In genomic region chr17:35240384-35241304, GRCm38 (mm10) we compare ENCODE assay signal across 9 mouse cellular contexts. TPM values are rescaled to one million over a fixed set of nuclear protein-coding genes. Genes with fewer than 3 reads are reported as not detected.
A peak's percentile ranks its signal among the peaks of the same experiment; 100 is the strongest.
DNase-seq lines count a peak whose midpoint lies in the region; ATAC-seq and TF ChIP-seq lines count a peak whose summit lies in the region.
"Had no signal": no experiment of that assay in that cellular context is flagged by ENCODE, and none has a peak within 500 bp of the region (broad histone marks: within the 10 kb centered on the region; RNA-seq: fewer than 3 reads in every experiment).

No protein-coding gene starts in this region.

- no peak for TF ChIP-seq CTCF in G1E (IDR thresholded peaks at IDR 0.05; ENCODE audit: low read depth, low read length)

- no peaks in the 10 kb centered on the region for H3K9me3 ChIP-seq in G1E (replicated peaks)
- no peaks in the 10 kb centered on the region for H3K9me3 ChIP-seq in heart, embryonic 16.5 days (replicated peaks; ENCODE audit: control insufficient read depth, low read length)
- H3K9me3 ChIP-seq in limb, embryonic 15.5 days, result no peaks in the 10 kb centered on the region

- peak overlapping the region; percentile 99 for H3K27ac ChIP-seq in heart, embryonic 16.5 days (ENCODE audit: low read length)
- H3K27ac ChIP-seq in limb, embryonic 15.5 days, result peak overlapping the region; percentile 98

- H3K36me3 ChIP-seq in G1E (replicated peaks), result peaks cover 62% of the 10 kb centered on the region
- peaks cover 24% of the 10 kb centered on the region for H3K36me3 ChIP-seq in heart, embryonic 16.5 days (ENCODE audit: control insufficient read depth, insufficient read depth)
- peaks cover 22% of the 10 kb centered on the region for H3K36me3 ChIP-seq in limb, embryonic 15.5 days

- WGBS in heart, embryonic 16.5 days, result 31% methylated on average over 12 of the region's 12 CpGs
- 22% methylated on average over 12 of the region's 12 CpGs for WGBS in limb, embryonic 15.5 days

- peak overlapping the region; percentile 95 for H3K4me2 ChIP-seq in heart, embryonic 16.5 days (ENCODE audit: low read depth, low read length)
- H3K4me2 ChIP-seq in limb, embryonic 15.5 days, result peak overlapping the region; percentile 76

- DNase-seq in heart, adult 11 months, result peak; percentile 96
- DNase-seq in heart, postnatal 4 days, result no peak
- DNase-seq in G1E (ENCODE audit: low spot score), result no peak
- DNase-seq in testis, postnatal 14 days (ENCODE audit: low spot score), result peak; percentile 78
- DNase-seq in thymus, postnatal 25 days, result no peak

- peak overlapping the region; percentile 70 for H3K9ac ChIP-seq in heart, embryonic 16.5 days (ENCODE audit: low read length)
- peak overlapping the region; percentile 18 for H3K9ac ChIP-seq in limb, embryonic 15.5 days

- ATAC-seq in G1E (ENCODE audit: extremely low read depth, insufficient number of reproducible peaks, low FRiP score, poor library complexity, severe bottlenecking), result no peak
- ATAC-seq in heart, embryonic 16.5 days (replicated peaks; ENCODE audit: extremely low read depth, insufficient read depth, low FRiP score), result no peak; the same call in 1 of the 2 replicates
- ATAC-seq in limb, embryonic 15.5 days (ENCODE audit: insufficient number of reproducible peaks, low FRiP score, low TSS enrichment, low read depth), result no peak; the same call in 1 of the 2 replicates
- ATAC-seq in frontal cortex, adult (ENCODE audit: low TSS enrichment), result no peak

- peak overlapping the region; percentile 87 for H3K4me3 ChIP-seq in G1E (ENCODE audit: low read depth, low read length)
- peak overlapping the region; percentile 94 for H3K4me3 ChIP-seq in heart, embryonic 16.5 days (ENCODE audit: low read length)
- peak overlapping the region; percentile 89 for H3K4me3 ChIP-seq in limb, embryonic 15.5 days

- H3K27me3 ChIP-seq in G1E (ENCODE audit: insufficient read depth, low read length), result no peaks in the 10 kb centered on the region
- H3K27me3 ChIP-seq in heart, embryonic 16.5 days (ENCODE audit: control insufficient read depth, insufficient read depth, low read length), result no peaks in the 10 kb centered on the region
- no peaks in the 10 kb centered on the region for H3K27me3 ChIP-seq in limb, embryonic 15.5 days

- H3K4me1 ChIP-seq in G1E (ENCODE audit: insufficient read depth, low read depth, low read length), result peaks cover 66% of the 10 kb centered on the region
- H3K4me1 ChIP-seq in heart, embryonic 16.5 days (ENCODE audit: control insufficient read depth, insufficient read depth, low read length), result peaks cover 37% of the 10 kb centered on the region
- H3K4me1 ChIP-seq in limb, embryonic 15.5 days, result peaks cover 46% of the 10 kb centered on the region

RNA-seq across cellular contexts. Expression of gene Ddx39b, which starts 0.9 kb away (rescaled TPM):
- total RNA-seq in heart, postnatal 4 days (2021), result 100 to 1,000 TPM; 221 to 230 TPM
- total RNA-seq in G1E (2014; fragmentation: Nextera tagmentation) (424 and 464 TPM in 2 replicates), G1E (2017) (171 and 174 TPM in 2 replicates)
- polyA plus RNA-seq in G1E (2012), result 362 and 363 TPM in 2 replicates
- polyA plus RNA-seq in heart, embryonic 16.5 days (2015; fragmentation: Nextera tagmentation; extraction: Ambion mirVana), result 256 and 260 TPM in 2 replicates
- 401 and 418 TPM in 2 replicates for polyA plus RNA-seq in limb, embryonic 15.5 days (2015; fragmentation: Nextera tagmentation; extraction: Ambion mirVana)

RNA-seq across cellular contexts. Expression of gene Nfkbil1, which starts 5.1 kb away (rescaled TPM):
- total RNA-seq in heart, postnatal 4 days (2021), result 10 to 100 TPM; 10.8 to 11.0 TPM
- 7.0 and 14.1 TPM in 2 replicates for total RNA-seq in G1E (2014; fragmentation: Nextera tagmentation)
- total RNA-seq in G1E (2017), result 8.6 and 12.1 TPM in 2 replicates
- 37.3 and 41.6 TPM in 2 replicates for polyA plus RNA-seq in G1E (2012)
- 8.4 and 8.8 TPM in 2 replicates for polyA plus RNA-seq in heart, embryonic 16.5 days (2015; fragmentation: Nextera tagmentation; extraction: Ambion mirVana)
- 11.2 and 11.8 TPM in 2 replicates for polyA plus RNA-seq in limb, embryonic 15.5 days (2015; fragmentation: Nextera tagmentation; extraction: Ambion mirVana)

RNA-seq across cellular contexts. Expression of gene Atp6v1g2, which starts 7.2 kb away (rescaled TPM):
- 1 to 10 TPM; 8.0 to 9.3 TPM for total RNA-seq in heart, postnatal 4 days (2021)
- total RNA-seq in G1E (2014; fragmentation: Nextera tagmentation) (3.0 and 5.0 TPM in 2 replicates), G1E (2017) (3.2 TPM in 2 replicates)
- polyA plus RNA-seq in G1E (2012), result 2.4 and 2.8 TPM in 2 replicates
- 10.1 and 10.4 TPM in 2 replicates for polyA plus RNA-seq in heart, embryonic 16.5 days (2015; fragmentation: Nextera tagmentation; extraction: Ambion mirVana)
- 3.7 and 3.8 TPM in 2 replicates for polyA plus RNA-seq in limb, embryonic 15.5 days (2015; fragmentation: Nextera tagmentation; extraction: Ambion mirVana)

RNA-seq across cellular contexts. Expression of gene Gm16181, which starts 20.0 kb away (rescaled TPM):
- total RNA-seq in heart, postnatal 4 days (2021), result under 1 TPM in 1 of 2 experiments, not detected in 1; 0.52 TPM
- total RNA-seq in G1E (2014; fragmentation: Nextera tagmentation), result not detected in 2 replicates
- 0.38 and 0.52 TPM in 2 replicates for total RNA-seq in G1E (2017)
- polyA plus RNA-seq in G1E (2012), result not detected in 2 replicates
- polyA plus RNA-seq in heart, embryonic 16.5 days (2015; fragmentation: Nextera tagmentation; extraction: Ambion mirVana), result 0.41 and 1.2 TPM in 2 replicates
- polyA plus RNA-seq in limb, embryonic 15.5 days (2015; fragmentation: Nextera tagmentation; extraction: Ambion mirVana), result 0.41 and 0.77 TPM in 2 replicates
- total RNA-seq: layer of hippocampus, postnatal 14 days had no signal

RNA-seq across cellular contexts. Expression of gene H2-D1, which starts 21.9 kb away (rescaled TPM):
- 10 to 100 TPM; 45.9 to 50.4 TPM for total RNA-seq in heart, postnatal 4 days (2021)
- 50.2 and 53.6 TPM in 2 replicates for total RNA-seq in G1E (2014; fragmentation: Nextera tagmentation)
- 109 and 115 TPM in 2 replicates for total RNA-seq in G1E (2017)
- polyA plus RNA-seq in G1E (2012), result 88.5 and 106 TPM in 2 replicates
- polyA plus RNA-seq in heart, embryonic 16.5 days (2015; fragmentation: Nextera tagmentation; extraction: Ambion mirVana), result 90.5 and 110 TPM in 2 replicates
- polyA plus RNA-seq in limb, embryonic 15.5 days (2015; fragmentation: Nextera tagmentation; extraction: Ambion mirVana), result 84.7 and 93.0 TPM in 2 replicates

Comparison
In these comparisons a context has a peak if more than half of its experiments do, and no peak if none do; other contexts are left out.
1. DNase-seq: peak in heart, adult 11 months (single experiment) and testis, postnatal 14 days (single experiment); none in heart, postnatal 4 days (single experiment), G1E (single experiment) and thymus, postnatal 25 days (single experiment).
2. Peak in every context shown above with its lines, with median percentiles within 50 percentile points of each other: H3K4me3 ChIP-seq.